In the genomic region with DNA sequence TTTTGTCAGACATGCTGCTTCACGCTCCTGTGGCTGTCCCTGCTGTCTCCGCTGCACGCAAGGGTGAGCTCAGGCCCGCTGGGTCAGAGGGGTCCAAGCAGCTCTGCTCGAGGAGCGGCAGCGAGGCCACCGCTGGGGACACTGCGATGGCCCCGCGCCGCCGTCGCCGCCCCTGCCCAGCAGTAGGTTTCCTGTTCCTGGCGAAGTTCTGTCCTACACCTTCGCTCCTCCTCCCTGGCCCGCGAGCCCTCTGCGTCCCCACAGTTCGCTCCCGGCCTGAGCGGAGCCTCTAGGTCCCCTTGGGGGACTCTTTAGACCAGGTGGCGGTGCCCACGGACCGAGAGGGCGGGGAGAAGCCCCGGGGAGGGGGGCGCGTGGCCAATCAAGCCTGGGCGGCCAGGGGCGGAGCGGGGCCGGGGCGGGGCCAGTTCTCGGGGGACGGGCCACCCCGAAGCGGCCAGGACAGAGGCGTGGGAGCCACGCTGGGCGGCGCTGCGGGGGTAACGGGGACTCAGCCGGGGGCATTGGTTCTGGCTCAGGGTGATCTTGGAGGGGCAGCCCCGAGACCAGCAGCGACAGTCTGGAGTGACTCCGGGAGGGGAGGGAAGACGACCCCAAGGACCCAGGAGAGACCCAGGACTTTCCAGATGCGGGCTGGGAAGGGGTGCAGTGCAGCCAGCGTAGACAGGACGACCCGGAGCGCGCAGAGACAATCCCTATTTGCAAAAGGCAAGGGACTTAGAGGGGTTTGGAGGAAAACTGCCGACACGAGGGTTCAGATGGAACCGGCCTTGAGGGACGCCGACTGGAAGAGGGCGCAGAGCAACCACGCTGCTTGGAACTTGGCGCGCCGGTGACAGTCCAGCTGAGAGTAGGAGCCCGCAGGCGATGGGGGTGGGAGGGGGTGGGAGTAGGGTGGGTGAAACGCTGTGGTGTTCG, we compare ENCODE assay signal across 8 mouse cellular contexts. TPM values are rescaled to one million over a fixed set of nuclear protein-coding genes. Genes with fewer than 3 reads are reported as not detected.
DNase-seq lines count a peak whose midpoint lies in the region; ATAC-seq and TF ChIP-seq lines count a peak whose summit lies in the region.

A gene (minus strand): TSS at position 358 of the 939 bp plus-strand sequence.

- no peaks in the 10 kb centered on the region for H3K9me3 ChIP-seq in erythroblast, embryonic 14.5 days (ENCODE audit: control insufficient read depth, low read length)
- no peaks in the 10 kb centered on the region for H3K9me3 ChIP-seq in heart, embryonic 11.5 days (replicated peaks; ENCODE audit: control insufficient read depth, low read length)
- no peaks in the 10 kb centered on the region for H3K9me3 ChIP-seq in kidney, embryonic 16.5 days (ENCODE audit: low read length)
- H3K9me3 ChIP-seq in liver, embryonic 12.5 days (replicated peaks) = no peaks in the 10 kb centered on the region
- H3K9me3 ChIP-seq in stomach, embryonic 14.5 days (ENCODE audit: control insufficient read depth, low read depth, low read length) = no peaks in the 10 kb centered on the region

- H3K4me2 ChIP-seq in heart, embryonic 11.5 days = peak within 1 kb of the TSS; percentile 97
- peak within 1 kb of the TSS; percentile 95 for H3K4me2 ChIP-seq in kidney, embryonic 16.5 days (replicated peaks; ENCODE audit: low read depth, low read length)
- H3K4me2 ChIP-seq in liver, embryonic 12.5 days = peak within 1 kb of the TSS; percentile 90
- peak within 1 kb of the TSS; percentile 88 for H3K4me2 ChIP-seq in stomach, embryonic 14.5 days (replicated peaks; ENCODE audit: low read depth, low read length)

- peak within 1 kb of the TSS; percentile 69 for H3K4me3 ChIP-seq in erythroblast, embryonic 14.5 days (replicated peaks)
- peak within 1 kb of the TSS; percentile 77 for H3K4me3 ChIP-seq in heart, embryonic 11.5 days (ENCODE audit: low read depth, low read length)
- peak within 1 kb of the TSS; percentile 79 for H3K4me3 ChIP-seq in kidney, embryonic 16.5 days (ENCODE audit: low read length)
- peak within 1 kb of the TSS; percentile 66 for H3K4me3 ChIP-seq in liver, embryonic 12.5 days
- H3K4me3 ChIP-seq in stomach, embryonic 14.5 days (ENCODE audit: low read depth, low read length) = peak within 1 kb of the TSS; percentile 55

- peaks cover 31% of the 10 kb centered on the region for H3K27me3 ChIP-seq in erythroblast, embryonic 14.5 days (ENCODE audit: control insufficient read depth)
- H3K27me3 ChIP-seq in heart, embryonic 11.5 days (ENCODE audit: control insufficient read depth, insufficient read depth, low read length) = no peaks in the 10 kb centered on the region
- H3K27me3 ChIP-seq in kidney, embryonic 16.5 days (ENCODE audit: insufficient read depth, low read length) = peaks cover 9% of the 10 kb centered on the region; the same call in 1 of the 2 replicates
- peaks cover 52% of the 10 kb centered on the region for H3K27me3 ChIP-seq in liver, embryonic 12.5 days (replicated peaks)
- H3K27me3 ChIP-seq in stomach, embryonic 14.5 days (ENCODE audit: control insufficient read depth, insufficient read depth, low read length) = no peaks in the 10 kb centered on the region

- ATAC-seq in heart, embryonic 11.5 days (replicated peaks; ENCODE audit: insufficient number of reproducible peaks, low FRiP score, low TSS enrichment) = peak; percentile 95
- ATAC-seq in kidney, embryonic 16.5 days (ENCODE audit: low FRiP score, low TSS enrichment) = peak; percentile 97
- peak; percentile 93 for ATAC-seq in liver, embryonic 12.5 days
- peak; percentile 93 for ATAC-seq in stomach, embryonic 14.5 days (ENCODE audit: insufficient number of reproducible peaks, insufficient read depth, low FRiP score, low read depth)

- peak within 1 kb of the TSS; percentile 84 for H3K27ac ChIP-seq in heart, embryonic 11.5 days (ENCODE audit: low read depth, low read length)
- peak within 1 kb of the TSS; percentile 32 for H3K27ac ChIP-seq in kidney, embryonic 16.5 days (ENCODE audit: low read length)
- peak within 1 kb of the TSS; percentile 62 for H3K27ac ChIP-seq in liver, embryonic 12.5 days
- peak within 1 kb of the TSS; percentile 13 for H3K27ac ChIP-seq in stomach, embryonic 14.5 days (ENCODE audit: low read length)

- peak; percentile 82 for DNase-seq in CD4-positive helper T cell, adult 2 months (ENCODE audit: low read depth, low spot score)
- peak; percentile 73 for DNase-seq in brain, embryonic 14.5 days (ENCODE audit: low read depth)
- DNase-seq in naive thymus-derived CD4-positive, alpha-beta T cell, adult 2 months (ENCODE audit: low read depth) = peak; percentile 73

- WGBS in heart, embryonic 11.5 days (ENCODE audit: insufficient replicate concordance) = 1% methylated on average over 65 of the region's 70 CpGs
- WGBS in kidney, embryonic 16.5 days = under 1% methylated on average over 65 of the region's 70 CpGs
- WGBS in liver, embryonic 12.5 days (ENCODE audit: insufficient replicate concordance) = 1% methylated on average over 70 of the region's 70 CpGs
- WGBS in stomach, embryonic 14.5 days = under 1% methylated on average over 69 of the region's 70 CpGs

- TF ChIP-seq CTCF in brain, embryonic 14.5 days (IDR thresholded peaks at IDR 0.05; ENCODE audit: borderline replicate concordance, extremely low read depth, insufficient read depth, insufficient read length) = 0 out of 2 replicates have a peak, but pooled peaks have one; percentile 4

- H3K9ac ChIP-seq in heart, embryonic 11.5 days (ENCODE audit: low read depth, low read length) = peak within 1 kb of the TSS; percentile 82
- H3K9ac ChIP-seq in kidney, embryonic 16.5 days (replicated peaks; ENCODE audit: low read length) = peak within 1 kb of the TSS; percentile 75
- peak within 1 kb of the TSS; percentile 50 for H3K9ac ChIP-seq in liver, embryonic 12.5 days
- peak within 1 kb of the TSS; percentile 61 for H3K9ac ChIP-seq in stomach, embryonic 14.5 days (replicated peaks; ENCODE audit: low read depth, low read length)

- H3K36me3 ChIP-seq in erythroblast, embryonic 14.5 days (ENCODE audit: control insufficient read depth) = no peaks in the 10 kb centered on the region
- H3K36me3 ChIP-seq in heart, embryonic 11.5 days (ENCODE audit: control insufficient read depth, insufficient read depth, low read length) = no peaks in the 10 kb centered on the region
- H3K36me3 ChIP-seq in kidney, embryonic 16.5 days (ENCODE audit: insufficient read depth, low read length) = no peaks in the 10 kb centered on the region
- no peaks in the 10 kb centered on the region for H3K36me3 ChIP-seq in liver, embryonic 12.5 days
- H3K36me3 ChIP-seq in stomach, embryonic 14.5 days (ENCODE audit: control insufficient read depth, insufficient read depth, low read length) = no peaks in the 10 kb centered on the region

- TF ChIP-seq POLR2A in brain, embryonic 14.5 days (IDR thresholded peaks at IDR 0.05; ENCODE audit: borderline replicate concordance, extremely low read depth, insufficient read depth, insufficient read length, poor library complexity, severe bottlenecking) = no peak

- peaks cover 67% of the 10 kb centered on the region for H3K4me1 ChIP-seq in erythroblast, embryonic 14.5 days (ENCODE audit: control insufficient read depth)
- H3K4me1 ChIP-seq in heart, embryonic 11.5 days (ENCODE audit: control insufficient read depth, insufficient read depth, low read length) = peaks cover 12% of the 10 kb centered on the region; the same call in 1 of the 2 replicates
- H3K4me1 ChIP-seq in kidney, embryonic 16.5 days (ENCODE audit: insufficient read depth, low read length) = peaks cover 8% of the 10 kb centered on the region; the same call in 1 of the 2 replicates
- peaks cover 32% of the 10 kb centered on the region for H3K4me1 ChIP-seq in liver, embryonic 12.5 days
- H3K4me1 ChIP-seq in stomach, embryonic 14.5 days (ENCODE audit: control insufficient read depth, insufficient read depth, low read length) = peaks cover 5% of the 10 kb centered on the region

RNA-seq across cellular contexts. Expression of the gene that starts here (rescaled TPM):
- 1.6 and 2.6 TPM in 2 replicates for polyA plus RNA-seq in brain, embryonic 14.5 days (2012; rRNA removed)
- 0.14 and 0.17 TPM in 2 replicates for polyA plus RNA-seq in erythroblast, embryonic 14.5 days (2012)
- 31.3 and 33.6 TPM in 2 replicates for polyA plus RNA-seq in heart, embryonic 11.5 days (2014; fragmentation: Nextera tagmentation; extraction: Ambion mirVana)
- polyA plus RNA-seq in kidney, embryonic 16.5 days (2015; fragmentation: Nextera tagmentation; extraction: Ambion mirVana) = 14.0 and 14.5 TPM in 2 replicates
- polyA plus RNA-seq in liver, embryonic 12.5 days (2016; fragmentation: Nextera tagmentation; extraction: Ambion mirVana) = 2.8 and 4.1 TPM in 2 replicates
- 10.0 and 13.2 TPM in 2 replicates for polyA plus RNA-seq in stomach, embryonic 14.5 days (2014; fragmentation: Nextera tagmentation; extraction: Ambion mirVana)

Comparison
In these comparisons a context has a peak if more than half of its experiments do, and no peak if none do; other contexts are left out.
1. Peak in every context shown above with its lines: DNase-seq, ATAC-seq, H3K4me3 ChIP-seq and H3K27ac ChIP-seq.
2. H3K27ac ChIP-seq: peak in every context shown above with its lines; median percentile 84 in heart, embryonic 11.5 days; 62 in liver, embryonic 12.5 days; 32 in kidney, embryonic 16.5 days; 13 in stomach, embryonic 14.5 days.